Mouse (Mus musculus) limb, embryonic 12.5 days (tissue): Measurements from ENCODE around the gene 3830403N18Rik. TPM values are rescaled to one million over a fixed set of nuclear protein-coding genes. Genes with fewer than 3 reads are reported as not detected.
"Not testable (repeated sequence)": the region's sequence is repeated elsewhere in the genome, so short reads cannot be mapped to it uniquely, and the experiment has no call there.

Experiments used
- ATAC-seq: fragments of 200-750 bp; cut with Nextera tagmentation; 2 replicates; pipeline ENCODE4 v1.8.0; 2017; ENCODE audit warnings: low read depth, moderate TSS enrichment; ENCODE audit not compliant: insufficient number of reproducible peaks, insufficient read depth, low FRiP score, low TSS enrichment
- H3K27ac ChIP-seq: fragments of 300-500 bp; sonication (generic); 2 replicates; pipeline ENCODE4 v1.5.1; 2016; ENCODE audit warnings: mild to moderate bottlenecking, moderate library complexity
- H3K27me3 ChIP-seq: fragments of 300-500 bp; sonication (generic); 2 replicates; pipeline ENCODE4 v1.6.1; 2016; ENCODE audit warnings: mild to moderate bottlenecking, moderate library complexity
- H3K36me3 ChIP-seq: fragments of 300-500 bp; sonication (generic); 2 replicates; pipeline ENCODE4 v1.6.1; 2016; ENCODE audit warnings: mild to moderate bottlenecking, moderate library complexity
- H3K4me1 ChIP-seq: fragments of 300-500 bp; sonication (generic); replicated peaks from 2 replicates; pipeline ENCODE4 v1.6.1; 2016
- H3K4me2 ChIP-seq: fragments of 300-500 bp; sonication (generic); 2 replicates; pipeline ENCODE4 v1.6.1; 2016; ENCODE audit warnings: mild to moderate bottlenecking, moderate library complexity
- H3K4me3 ChIP-seq: fragments of 300-500 bp; sonication (generic); replicated peaks from 2 replicates; pipeline ENCODE4 v1.5.1; 2016; ENCODE audit warnings: mild to moderate bottlenecking
- H3K9ac ChIP-seq: fragments of 300-500 bp; sonication (generic); replicated peaks from 2 replicates; pipeline ENCODE4 v1.6.1; 2016; ENCODE audit warnings: mild to moderate bottlenecking, moderate library complexity
- H3K9me3 ChIP-seq: fragments of 300-500 bp; sonication (generic); 2 replicates; pipeline ENCODE4 v1.6.1; 2016; ENCODE audit warnings: mild to moderate bottlenecking, moderate library complexity
- WGBS: fragments of 180-500 bp; shearing (Covaris S2); methylation state at CpG from one replicate; pipeline ENCODE4 v1.1.7; 2016; 5-methylcytosine and 5-hydroxymethylcytosine counted together
- polyA plus RNA-seq: library from polyadenylated mRNA; unstranded; fragments of >200 nt; fragmentation: Nextera tagmentation; extraction: Ambion mirVana; gene quantifications from 2 replicates; pipeline ENCODE4 v1.2.1, GENCODE M21; 2016

3830403N18Rik gene
- polyA plus RNA-seq = 0.91 and 1.6 TPM in 2 replicates

DNA sequence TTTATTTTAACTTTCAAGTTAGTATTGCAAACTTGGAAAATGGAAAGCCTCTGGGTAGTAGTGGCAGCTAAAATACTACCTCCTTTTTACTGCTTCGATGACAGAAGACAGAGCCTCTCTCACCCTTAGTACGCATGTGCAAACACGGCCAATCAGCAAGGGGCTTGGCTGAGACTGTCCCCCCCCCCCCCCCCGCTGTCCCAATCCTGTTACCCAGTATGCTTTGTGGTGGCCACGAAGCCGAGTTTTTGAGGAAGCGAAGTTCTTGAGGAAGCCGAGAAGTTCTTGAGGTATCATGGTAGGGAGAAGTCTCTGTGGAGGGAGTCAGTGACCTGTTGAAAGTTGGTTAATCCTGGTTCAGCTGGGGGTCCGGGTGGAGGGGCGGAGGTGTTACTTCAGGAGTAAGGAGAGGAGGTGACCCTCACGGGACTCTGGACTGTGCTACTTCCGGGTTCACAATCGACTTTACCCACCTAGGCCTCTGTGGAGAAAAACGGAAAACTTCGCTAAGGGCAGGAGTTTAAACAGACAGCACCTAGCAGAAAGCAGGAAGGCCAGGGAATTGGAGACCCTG lies at the start of gene 3830403N18Rik:
3830403N18Rik (plus strand) TSS at position 237 of the 574 bp plus-strand sequence.
- H3K4me3 ChIP-seq, H3K36me3 ChIP-seq, H3K27me3 ChIP-seq, H3K9me3 ChIP-seq, H3K27ac ChIP-seq, H3K4me2 ChIP-seq, H3K4me1 ChIP-seq, H3K9ac ChIP-seq, ATAC-seq: not testable (repeated sequence)
- 76% methylated on average over 15 of the region's 15 CpGs for WGBS

DNA sequence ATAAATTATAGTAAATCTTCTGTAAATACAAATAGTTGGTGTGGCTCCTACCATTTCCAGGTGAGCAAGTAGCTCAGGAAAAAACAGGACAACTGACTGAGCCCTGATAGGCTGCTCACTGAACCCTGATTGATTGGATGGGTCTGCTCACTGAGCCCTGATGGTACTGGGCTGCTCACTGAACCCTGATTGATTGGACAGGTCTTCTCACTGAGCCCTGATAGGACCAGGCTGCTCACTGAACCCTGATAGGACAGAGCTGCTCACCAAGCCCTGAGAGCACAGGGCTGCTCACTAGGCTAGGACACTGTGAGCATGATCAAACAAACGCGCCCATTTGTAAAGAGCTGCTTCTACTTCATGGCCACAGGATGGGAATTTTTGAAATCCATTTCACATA lies 15.0 kb downstream of the 3830403N18Rik start:
- H3K9me3 ChIP-seq = no peaks in the 10 kb centered on the region
- no peak overlapping the region for H3K4me3 ChIP-seq
- no peaks in the 10 kb centered on the region for H3K27me3 ChIP-seq
- WGBS = 88% methylated on average over 2 of the region's 2 CpGs
- H3K36me3 ChIP-seq = no peaks in the 10 kb centered on the region
- H3K9ac ChIP-seq = no peak overlapping the region
- no peaks in the 10 kb centered on the region for H3K4me1 ChIP-seq
- no peak for ATAC-seq
- no peak overlapping the region for H3K4me2 ChIP-seq
- H3K27ac ChIP-seq = no peak overlapping the region

DNA sequence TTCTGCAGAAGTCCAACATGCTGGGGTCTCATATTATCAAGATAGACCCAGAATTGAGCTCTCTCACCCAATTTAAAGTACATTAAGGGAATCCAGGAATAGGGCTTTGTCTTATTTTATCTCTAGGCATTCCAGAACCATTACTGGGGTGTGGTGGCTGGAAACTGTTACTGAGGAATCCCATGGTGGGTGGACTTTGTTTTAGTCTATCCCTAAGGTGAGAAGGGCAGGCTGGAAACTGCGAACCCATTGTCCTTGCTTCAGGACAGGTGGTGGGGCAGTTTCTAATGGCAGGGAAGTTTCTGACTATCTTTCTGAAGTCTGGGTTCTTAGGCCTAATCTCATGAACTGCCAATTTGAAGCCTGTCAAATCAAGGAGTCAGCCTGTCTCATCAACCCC lies 50.1 kb downstream of the 3830403N18Rik start:
- ATAC-seq, H3K9ac ChIP-seq, H3K27me3 ChIP-seq, H3K27ac ChIP-seq, H3K4me2 ChIP-seq, H3K9me3 ChIP-seq, H3K36me3 ChIP-seq, H3K4me1 ChIP-seq, H3K4me3 ChIP-seq: not testable (repeated sequence)
- no CpG with 5 or more reads among the region's 1 CpGs for WGBS

Other genes starting within 250 kb of the 3830403N18Rik start
- not detected in 2 replicates for gene Gm773, start 76.3 kb downstream of the 3830403N18Rik start, polyA plus RNA-seq
- 6.0 and 8.1 TPM in 2 replicates for gene Zfp449, start 209.8 kb downstream of the 3830403N18Rik start, polyA plus RNA-seq
- gene Smim10l2a, start 238.0 kb downstream of the 3830403N18Rik start, polyA plus RNA-seq = 14.1 and 15.0 TPM in 2 replicates